ENCODE assay signal across 9 mouse cellular contexts in genomic region chr12:118854831-118855453, GRCm38 (mm10). TPM values are rescaled to one million over a fixed set of nuclear protein-coding genes. Genes with fewer than 3 reads are reported as not detected.
A peak's percentile ranks its signal among the peaks of the same experiment; 100 is the strongest.
DNase-seq lines count a peak whose midpoint lies in the region; ATAC-seq and TF ChIP-seq lines count a peak whose summit lies in the region.
"Had no signal": no experiment of that assay in that cellular context is flagged by ENCODE, and none has a peak within 500 bp of the region (broad histone marks: within the 10 kb centered on the region; RNA-seq: fewer than 3 reads in every experiment).

No protein-coding gene starts in this region.

- peak overlapping the region; percentile 54 for H3K9ac ChIP-seq in hindbrain, embryonic 12.5 days

- peaks cover 52% of the 10 kb centered on the region for H3K27me3 ChIP-seq in hindbrain, embryonic 12.5 days

- H3K4me1 ChIP-seq in bone marrow, adult 2 months (ENCODE audit: control insufficient read depth, insufficient read depth, low read length): no peaks in the 10 kb centered on the region
- H3K4me1 ChIP-seq in embryonic fibroblast, embryonic 13.5 days (ENCODE audit: control insufficient read depth, insufficient read depth, low read length): no peaks in the 10 kb centered on the region
- peaks cover 6% of the 10 kb centered on the region for H3K4me1 ChIP-seq in hindbrain, embryonic 12.5 days

- no peaks in the 10 kb centered on the region for H3K9me3 ChIP-seq in hindbrain, embryonic 12.5 days (replicated peaks)

- peak overlapping the region; percentile 67 for H3K4me2 ChIP-seq in hindbrain, embryonic 12.5 days (replicated peaks)

- H3K27ac ChIP-seq in bone marrow, adult 2 months (ENCODE audit: control insufficient read depth, insufficient read depth, low read depth, low read length, poor library complexity): no peak overlapping the region; the same call in 1 of the 2 replicates
- no peak overlapping the region for H3K27ac ChIP-seq in embryonic fibroblast, embryonic 13.5 days (ENCODE audit: insufficient read depth, low read length)
- H3K27ac ChIP-seq in hindbrain, embryonic 12.5 days: peak overlapping the region; percentile 68

- no peak overlapping the region for H3K4me3 ChIP-seq in bone marrow, adult 2 months (replicated peaks; ENCODE audit: control insufficient read depth, low read depth, low read length)
- peak overlapping the region; percentile 38 for H3K4me3 ChIP-seq in embryonic fibroblast, embryonic 13.5 days (ENCODE audit: insufficient read depth, low read length)
- H3K4me3 ChIP-seq in hindbrain, embryonic 12.5 days: peak overlapping the region; percentile 45

- no peak for TF ChIP-seq POLR2A in bone marrow, adult 2 months (IDR thresholded peaks at IDR 0.05; ENCODE audit: borderline replicate concordance, control insufficient read depth, low read depth, low read length)
- TF ChIP-seq POLR2A in embryonic fibroblast, embryonic 13.5 days (IDR thresholded peaks at IDR 0.05; ENCODE audit: low read depth, low read length): no peak

- peak; percentile 96 for ATAC-seq in hindbrain, embryonic 12.5 days (ENCODE audit: low FRiP score)
- no peak for ATAC-seq in erythroid progenitor cell, adult 5-6 weeks (replicated peaks; ENCODE audit: low FRiP score, poor library complexity, severe bottlenecking)

- peak; percentile 60 for TF ChIP-seq CTCF in bone marrow, adult 2 months (IDR thresholded peaks at IDR 0.05; ENCODE audit: control insufficient read depth, insufficient read depth, low read length)
- TF ChIP-seq CTCF in embryonic fibroblast, embryonic 13.5 days (IDR thresholded peaks at IDR 0.05; ENCODE audit: borderline replicate concordance, insufficient read depth, low read length): peak; percentile 91

- no peaks in the 10 kb centered on the region for H3K36me3 ChIP-seq in hindbrain, embryonic 12.5 days

- WGBS in bone marrow, adult 2 months: 1% methylated on average over 34 of the region's 34 CpGs
- under 1% methylated on average over 34 of the region's 34 CpGs for WGBS in hindbrain, embryonic 12.5 days

- peak; percentile 87 for DNase-seq in Muller cell, postnatal 12 days (ENCODE audit: inconsistent ontology term)
- DNase-seq in left cerebral cortex, adult 18-20 months (ENCODE audit: low spot score in 2 of 2): peak; percentile 64 to 69
- DNase-seq in lung, postnatal 36 days: peak; percentile 48
- peak; percentile 53 to 55 for DNase-seq in right cerebral cortex, adult 2 months (ENCODE audit: low spot score in 2 of 2)

RNA-seq across cellular contexts. Expression of gene Sp8, which starts 8.8 kb away (rescaled TPM):
- 0.22 and 0.32 TPM in 2 replicates for polyA plus RNA-seq in bone marrow, adult 2 months (2011; ENCODE audit: insufficient read depth, insufficient read length, low replicate concordance, missing spikeins)
- polyA plus RNA-seq in embryonic fibroblast, embryonic 13.5 days (2011; ENCODE audit: insufficient read length, low read depth, missing spikeins): not detected in 2 replicates
- 7.1 and 8.8 TPM in 2 replicates for polyA plus RNA-seq in hindbrain, embryonic 12.5 days (2016; fragmentation: Nextera tagmentation; extraction: Ambion mirVana)
- 1 to 10 TPM; 1.7 to 1.9 TPM for total RNA-seq in left cerebral cortex, adult 18-20 months (2021)
- total RNA-seq in erythroid progenitor cell, adult 5-6 weeks (2015; ENCODE audit: low replicate concordance): not detected in 2 replicates
- total RNA-seq in erythroid progenitor cell, adult 5-6 weeks (2017; ENCODE audit: low replicate concordance): not detected in 2 replicates
- polyA plus RNA-seq: gonadal fat pad, adult 2 months had no signal
